Mouse (Mus musculus) MEL (cell line): Measurements from ENCODE around the gene Gmppb. TPM values are rescaled to one million over a fixed set of nuclear protein-coding genes. Genes with fewer than 3 reads are reported as not detected.

ENCODE experiments used
- DNase-seq: peaks from one replicate; pipeline ENCODE4 v3.0.0; 2011; ENCODE audit warnings: low read depth, low spot score
- H3K27ac ChIP-seq: 2 replicates; pipeline ENCODE4 v1.5.1; 2012; ENCODE audit warnings: low read depth, mild to moderate bottlenecking, control low read depth, low read length, moderate library complexity; ENCODE audit not compliant: control insufficient read depth
- H3K27me3 ChIP-seq, 2 experiments: fragments of 150-350 bp in 1 of 2; sonication (generic) in 1 of 2; 2 replicates each; pipeline ENCODE4 v1.6.1; 2012; ENCODE audit warnings: low read length in 2 of 2, mild to moderate bottlenecking in 2 of 2, improper control_type of control experiment in 1 of 2, moderate library complexity in 1 of 2; ENCODE audit not compliant: insufficient read depth in 2 of 2, control insufficient read depth in 1 of 2
- H3K36me3 ChIP-seq, 2 experiments: 2 replicates each; pipeline ENCODE4 v1.6.1; 2012 to 2014; ENCODE audit warnings: low read length in 2 of 2, improper control_type of control experiment in 1 of 2, inconsistent platforms in 1 of 2, mild to moderate bottlenecking in 1 of 2; ENCODE audit not compliant: insufficient read depth in 2 of 2, control insufficient read depth in 1 of 2
- H3K4me1 ChIP-seq, 2 experiments: fragments of 150-350 bp in 1 of 2; sonication (generic) in 1 of 2; 2 replicates each; pipeline ENCODE4 v1.6.1; 2012; ENCODE audit warnings: low read length in 2 of 2, improper control_type of control experiment in 1 of 2, mild to moderate bottlenecking in 1 of 2; ENCODE audit not compliant: insufficient read depth in 2 of 2, control insufficient read depth in 1 of 2
- H3K4me3 ChIP-seq, 2 experiments: fragments of 150-350 bp in 1 of 2; sonication (generic) in 1 of 2; 2 replicates each; pipeline ENCODE4 v1.5.1; 2012; ENCODE audit warnings: low read depth in 2 of 2, low read length in 2 of 2, mild to moderate bottlenecking in 2 of 2, moderate library complexity in 2 of 2, control low read depth in 1 of 2, improper control_type of control experiment in 1 of 2; ENCODE audit not compliant: control insufficient read depth in 1 of 2, insufficient read depth in 1 of 2
- H3K79me2 ChIP-seq: 2 replicates; pipeline ENCODE4 v1.6.1; 2012; ENCODE audit warnings: mild to moderate bottlenecking, low read length, moderate library complexity; ENCODE audit not compliant: control insufficient read depth, poor library complexity, insufficient read depth
- H3K9ac ChIP-seq: 2 replicates; pipeline ENCODE4 v1.6.1; 2012; ENCODE audit warnings: low read depth, mild to moderate bottlenecking, control low read depth, low read length, moderate library complexity; ENCODE audit not compliant: control insufficient read depth, poor library complexity, severe bottlenecking
- H3K9me3 ChIP-seq: fragments of 150-350 bp; sonication (generic); replicated peaks from 2 replicates; pipeline ENCODE4 v1.6.1; 2012; ENCODE audit warnings: mild to moderate bottlenecking, low read length, improper control_type of control experiment, moderate library complexity; ENCODE audit not compliant: insufficient read depth
- CHD1 ChIP-seq: IDR thresholded peaks from 2 replicates; pipeline ENCODE4 v1.6.1; 2012; ENCODE audit warnings: low read depth, mild to moderate bottlenecking, inconsistent platforms, low read length, improper control_type of control experiment
- CHD2 ChIP-seq: IDR thresholded peaks from 2 replicates; pipeline ENCODE4 v1.6.1; 2011; ENCODE audit warnings: low read length, improper control_type of control experiment
- CTCF ChIP-seq, 3 experiments: IDR thresholded peaks in 2 of 3; conservative IDR thresholded peaks in 1 of 3; 2 replicates each; pipeline ENCODE4 v1.5.1; 2011 to 2012; ENCODE audit warnings: low read length in 3 of 3, low read depth in 2 of 3, mild to moderate bottlenecking in 2 of 3, improper control_type of control experiment in 1 of 3, inconsistent platforms in 1 of 3, mixed read lengths in 1 of 3, moderate library complexity in 1 of 3; ENCODE audit not compliant: control insufficient read depth in 1 of 3, insufficient read depth in 1 of 3, poor library complexity in 1 of 3, severe bottlenecking in 1 of 3
- E2F4 ChIP-seq: IDR thresholded peaks from 2 replicates; pipeline ENCODE4 v1.6.1; 2011; ENCODE audit warnings: low read depth, low read length, improper control_type of control experiment, borderline replicate concordance
- ELF1 ChIP-seq: IDR thresholded peaks from 2 replicates; pipeline ENCODE4 v1.6.1; 2014; ENCODE audit warnings: low read depth, mild to moderate bottlenecking, inconsistent platforms, low read length, improper control_type of control experiment, moderate library complexity
- ETS1 ChIP-seq: IDR thresholded peaks from 2 replicates; pipeline ENCODE4 v1.6.1; 2012; ENCODE audit warnings: low read depth, mild to moderate bottlenecking, inconsistent platforms, low read length, improper control_type of control experiment, moderate library complexity
- GABPA ChIP-seq: IDR thresholded peaks from 2 replicates; pipeline ENCODE4 v1.6.1; 2012; ENCODE audit warnings: low read depth, mild to moderate bottlenecking, inconsistent platforms, low read length, improper control_type of control experiment, moderate library complexity
- GATA1 ChIP-seq: IDR thresholded peaks from 2 replicates; pipeline ENCODE4 v1.6.1; 2011; ENCODE audit warnings: low read depth, low read length, improper control_type of control experiment
- HCFC1 ChIP-seq: IDR thresholded peaks from 2 replicates; pipeline ENCODE4 v1.6.1; 2012; ENCODE audit warnings: low read depth, mild to moderate bottlenecking, inconsistent platforms, low read length, improper control_type of control experiment, moderate library complexity
- JUND ChIP-seq: IDR thresholded peaks from 2 replicates; pipeline ENCODE4 v1.6.1; 2011; ENCODE audit warnings: low read depth, mild to moderate bottlenecking, improper control_type of control experiment, low read length
- KAT2A ChIP-seq: conservative IDR thresholded peaks from 2 replicates; pipeline ENCODE4 v1.6.1; 2012; ENCODE audit warnings: low read depth, low read length, improper control_type of control experiment, inconsistent platforms
- MAX ChIP-seq: IDR thresholded peaks from 2 replicates; pipeline ENCODE4 v1.6.1; 2011; ENCODE audit warnings: low read length, improper control_type of control experiment
- MAZ ChIP-seq: IDR thresholded peaks from 2 replicates; pipeline ENCODE4 v1.6.1; 2012; ENCODE audit warnings: low read depth, mild to moderate bottlenecking, inconsistent platforms, low read length, improper control_type of control experiment
- MXI1 ChIP-seq: IDR thresholded peaks from 2 replicates; pipeline ENCODE4 v1.6.1; 2011; ENCODE audit warnings: mild to moderate bottlenecking, low read depth, low read length, improper control_type of control experiment
- MYB ChIP-seq: IDR thresholded peaks from 2 replicates; pipeline ENCODE4 v1.6.1; 2011; ENCODE audit warnings: mild to moderate bottlenecking, low read depth, low read length, improper control_type of control experiment
- MYC ChIP-seq: IDR thresholded peaks from 2 replicates; pipeline ENCODE4 v1.6.1; 2011; ENCODE audit warnings: low read depth, mild to moderate bottlenecking, low read length, improper control_type of control experiment, moderate library complexity
- NELFE ChIP-seq: IDR thresholded peaks from 2 replicates; pipeline ENCODE4 v1.6.1; 2011; ENCODE audit warnings: low read depth, low read length, improper control_type of control experiment
- POLR2A ChIP-seq, 2 experiments: IDR thresholded peaks; 2 replicates each; pipeline ENCODE4 v1.6.1; 2011 to 2012; ENCODE audit warnings: low read length in 2 of 2, mild to moderate bottlenecking in 2 of 2, control low read depth in 1 of 2, improper control_type of control experiment in 1 of 2, low read depth in 1 of 2, moderate library complexity in 1 of 2; ENCODE audit not compliant: control insufficient read depth in 1 of 2, insufficient read depth in 1 of 2, poor library complexity in 1 of 2
- POLR2AphosphoS2 ChIP-seq: IDR thresholded peaks from 2 replicates; pipeline ENCODE4 v1.6.1; 2011; ENCODE audit warnings: low read length, improper control_type of control experiment
- RAD21 ChIP-seq: IDR thresholded peaks from 2 replicates; pipeline ENCODE4 v1.6.1; 2011; ENCODE audit warnings: mild to moderate bottlenecking, low read depth, low read length, improper control_type of control experiment
- SMC3 ChIP-seq: IDR thresholded peaks from 2 replicates; pipeline ENCODE4 v1.6.1; 2011; ENCODE audit warnings: low read depth, low read length, improper control_type of control experiment
- TBP ChIP-seq: IDR thresholded peaks from 2 replicates; pipeline ENCODE4 v1.8.0; 2011; ENCODE audit warnings: low read depth, low read length, improper control_type of control experiment
- TCF12 ChIP-seq: IDR thresholded peaks from 2 replicates; pipeline ENCODE4 v1.6.1; 2014; ENCODE audit warnings: low read depth, mild to moderate bottlenecking, inconsistent platforms, low read length, improper control_type of control experiment, moderate library complexity
- ZC3H11A ChIP-seq: IDR thresholded peaks from 2 replicates; pipeline ENCODE4 v1.6.1; 2012; ENCODE audit warnings: low read depth, mild to moderate bottlenecking, inconsistent platforms, low read length, improper control_type of control experiment
- ZMIZ1 ChIP-seq: IDR thresholded peaks from 2 replicates; pipeline ENCODE4 v1.6.1; 2012; ENCODE audit warnings: low read depth, mild to moderate bottlenecking, inconsistent platforms, low read length, improper control_type of control experiment, moderate library complexity
- ZNF384 ChIP-seq: IDR thresholded peaks from 2 replicates; pipeline ENCODE4 v1.6.1; 2012; ENCODE audit warnings: low read depth, mild to moderate bottlenecking, inconsistent platforms, low read length, improper control_type of control experiment
- polyA plus RNA-seq, 2 experiments: library from polyadenylated mRNA; stranded (reverse) in 1 of 2; unstranded in 1 of 2; fragments of >175 nt in 1 of 2; fragments of >200 nt in 1 of 2; gene quantifications; 2 replicates each; pipeline versions ENCODE4 v1.2.1 to v1.2.4; 2012; ENCODE audit warnings: low replicate concordance in 2 of 2, low read depth in 1 of 2; ENCODE audit not compliant: insufficient read length in 2 of 2, insufficient read depth in 1 of 2, missing spikeins in 1 of 2
- total RNA-seq: library from RNA; depleted of rRNA; stranded (reverse); fragments of 300-350 nt; gene quantifications from 2 replicates; pipeline ENCODE4 v1.2.3, GENCODE M21; 2012

Gmppb gene
- total and polyA plus RNA-seq, 3 experiments = 26.2 to 38.1 TPM; not detected in 1

DNA sequence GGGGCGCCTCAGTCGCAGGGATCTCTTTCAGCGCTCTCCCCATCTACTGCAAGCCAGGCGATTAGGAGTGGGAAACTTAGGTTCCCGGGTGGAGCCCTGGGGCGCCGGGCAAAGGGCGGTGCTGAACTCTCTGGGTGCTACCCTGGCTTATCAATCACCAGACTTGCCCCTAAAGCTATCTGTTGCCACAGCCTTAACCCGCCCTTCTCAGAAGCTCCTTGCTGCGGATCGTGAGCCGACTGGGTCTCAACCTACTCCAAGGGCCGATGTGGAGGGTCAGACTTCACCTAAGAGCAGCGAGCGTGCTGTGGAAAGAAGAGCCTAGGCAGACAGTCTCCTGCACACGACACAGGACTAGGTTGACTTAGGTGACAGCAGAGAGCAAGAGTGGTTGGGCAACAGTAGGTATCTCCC is 46.0 kb downstream of the Gmppb start (continued):
- TF ChIP-seq KAT2A (no peak), MAX (no peak), MYB (no peak), MXI1 (no peak), POLR2A (IDR thresholded peaks at IDR 0.05; ENCODE audit: control insufficient read depth in 1 of 2, insufficient read depth in 1 of 2, low read depth in 1 of 2, low read length in 2 of 2, poor library complexity in 1 of 2) (peak in 1 of 2 experiments; percentile 35; a peak in 1 of 4 replicates), TBP (0 out of 2 replicates have a peak, but pooled peaks have one; percentile 27), GATA1 (peak; percentile 70), ELF1 (no peak), ZNF384 (no peak), NELFE (no peak), TCF12 (peak; percentile 86), RAD21 (no peak), SMC3 (no peak), CHD1 (no peak), CHD2 (no peak), ZMIZ1 (no peak; the same call in 1 of the 2 replicates), JUND (no peak), POLR2AphosphoS2 (no peak), ETS1 (peak; percentile 56; the same call in 1 of the 2 replicates), GABPA (no peak)

GRCm38 (mm10) chr9:108095518-108095917 is 46.5 kb downstream of the Gmppb start:
- Histone ChIP-seq H3K36me3 (no peaks in the 10 kb centered on the region; a peak in 1 of 4 replicates), H3K4me1 (peaks cover 3 to 10% of the 10 kb centered on the region in 2 experiments; a peak in 3 of 4 replicates)

More at GRCm38 (mm10) chr9:108095518-108095917, 46.5 kb downstream of the Gmppb start:
- peak overlapping the region; percentile 66 to 77 for H3K4me3 ChIP-seq
- H3K27ac ChIP-seq = peak overlapping the region; percentile 85
- TF ChIP-seq E2F4 = no peak
- TF ChIP-seq ZC3H11A = peak; percentile 84
- peak; percentile 81 for TF ChIP-seq SMC3
- no peak for TF ChIP-seq MYC
- 0 out of 2 replicates have a peak, but pooled peaks have one; percentile 12 for TF ChIP-seq HCFC1
- TF ChIP-seq RAD21 = peak; percentile 82
- 0 out of 2 replicates have a peak, but pooled peaks have one; percentile 49 for TF ChIP-seq MAZ
- peak; percentile 60 to 78 (median 78) for TF ChIP-seq CTCF (IDR thresholded peaks at IDR 0.05 in 2 of 3, conservative IDR thresholded peaks at IDR 0.05 in 1 of 3; ENCODE audit: control insufficient read depth in 1 of 3, insufficient read depth in 1 of 3, low read depth in 2 of 3, low read length in 3 of 3, poor library complexity in 1 of 3, severe bottlenecking in 1 of 3)
- no peak for TF ChIP-seq POLR2A (IDR thresholded peaks at IDR 0.05; ENCODE audit: control insufficient read depth in 1 of 2, insufficient read depth in 1 of 2, low read depth in 1 of 2, low read length in 2 of 2, poor library complexity in 1 of 2)
- no peak for TF ChIP-seq NELFE
- peak; percentile 89 for DNase-seq
- H3K9me3 ChIP-seq = no peaks in the 10 kb centered on the region
- H3K27me3 ChIP-seq = no peaks in the 10 kb centered on the region
- H3K9ac ChIP-seq = peak overlapping the region; percentile 69
- peaks cover 10% of the 10 kb centered on the region for H3K79me2 ChIP-seq
